Mouse (Mus musculus): ENCODE data around the gene Tbxas1. TPM values are rescaled to one million over a fixed set of nuclear protein-coding genes. Genes with fewer than 3 reads are reported as not detected.

The Tbxas1 gene
- polyA plus RNA-seq (2016; fragmentation: Nextera tagmentation; extraction: Ambion mirVana): 1.4 and 1.5 TPM in 2 replicates

DNA sequence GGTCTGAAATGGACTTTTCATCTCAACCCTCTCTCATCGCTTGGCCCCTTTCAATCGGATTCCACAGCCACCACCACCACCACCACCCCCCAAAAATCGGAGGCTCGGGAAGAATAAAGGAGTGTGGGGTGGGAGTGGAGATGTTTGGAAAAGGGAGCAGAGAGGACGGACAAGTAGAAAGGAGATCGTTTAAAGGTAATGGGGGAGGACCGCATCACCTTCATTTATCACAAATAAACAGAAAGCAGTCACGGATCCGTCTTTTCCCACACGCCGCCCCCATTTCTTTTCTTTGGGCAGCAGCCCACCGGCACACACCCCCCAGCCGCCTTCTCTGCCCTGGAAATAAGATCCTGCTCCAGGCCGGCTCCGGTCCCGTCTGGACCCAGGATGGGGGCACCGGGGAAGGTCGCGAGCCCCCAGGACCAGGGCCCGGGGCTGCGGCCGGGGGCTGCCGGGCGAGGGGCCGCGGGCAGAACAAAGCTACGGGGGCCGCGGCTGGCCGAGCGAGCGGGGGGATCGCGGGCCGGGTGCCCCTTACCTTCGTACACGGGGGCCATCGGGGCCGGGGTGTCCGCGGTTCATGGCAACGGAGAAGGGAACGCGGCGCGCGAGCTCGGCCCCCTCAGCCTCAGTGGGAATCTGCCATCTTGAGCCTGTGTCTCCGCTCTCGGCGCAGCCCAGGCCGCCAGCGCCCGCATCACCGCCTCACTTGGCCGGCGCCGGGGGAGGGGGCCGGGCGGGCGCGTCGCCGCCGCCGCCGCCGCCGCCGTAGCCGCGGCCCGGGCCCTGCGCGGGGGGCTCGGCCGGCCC lies at the start of gene Tbxas1:
Gene Tbxas1 (plus strand): TSS at position 147 of the 813 bp plus-strand sequence.
- no peaks in the 10 kb centered on the region for H3K36me3 ChIP-seq
- H3K4me3 ChIP-seq: peak within 1 kb of the TSS; percentile 99
- WGBS: 2% methylated on average over 77 of the region's 77 CpGs
- H3K9me3 ChIP-seq: no peaks in the 10 kb centered on the region
- peaks cover 4% of the 10 kb centered on the region; the same call in 1 of the 2 replicates for H3K27me3 ChIP-seq (ENCODE audit: insufficient read depth, poor library complexity, severe bottlenecking)
- peak; percentile 82 for DNase-seq (ENCODE audit: low spot score)
- H3K4me1 ChIP-seq: peaks cover 29% of the 10 kb centered on the region
- H3K27ac ChIP-seq: peak within 1 kb of the TSS; percentile 99

DNA sequence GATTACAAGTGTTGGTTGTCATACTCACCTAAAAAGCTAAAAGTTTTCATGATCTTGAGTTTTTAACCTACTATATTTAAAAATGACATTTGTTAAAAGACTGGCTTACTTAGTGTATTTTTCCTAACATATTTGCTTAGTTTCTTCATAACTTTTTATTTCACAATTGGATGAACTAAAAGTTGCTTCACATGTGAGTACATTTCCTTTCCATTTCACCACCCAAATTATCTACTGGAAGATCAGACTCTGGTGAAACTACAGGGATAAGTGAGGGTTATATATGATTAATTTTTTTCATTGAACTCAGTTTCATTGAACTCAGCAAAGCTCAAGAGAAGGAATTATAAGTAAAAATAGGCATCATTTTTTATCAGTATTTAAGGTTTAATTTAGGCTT lies 49.3 kb upstream of the Tbxas1 start:
- no peak for DNase-seq (ENCODE audit: low spot score)
- H3K4me1 ChIP-seq: peaks cover 50% of the 10 kb centered on the region
- no peak overlapping the region for H3K27ac ChIP-seq

DNA sequence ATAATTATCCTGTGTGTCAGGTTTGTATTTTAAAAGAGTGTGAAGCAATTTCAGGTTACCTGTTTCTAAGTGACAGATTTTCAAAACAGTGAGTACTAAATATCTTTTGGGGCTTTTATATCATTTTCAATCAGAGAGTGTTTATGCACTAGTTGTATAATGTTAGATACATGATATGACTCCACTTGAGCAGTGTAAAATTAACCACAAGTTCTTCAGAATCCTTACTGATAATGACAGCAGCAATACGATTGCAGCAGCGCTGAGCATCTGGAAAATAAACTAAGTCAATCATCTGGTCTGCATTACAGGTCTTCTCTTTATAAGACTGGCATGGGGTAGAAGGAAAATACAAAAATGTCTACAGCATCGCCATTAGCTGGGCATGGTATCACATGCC lies 48.3 kb upstream of the Tbxas1 start:
- 80% methylated on average over 3 of the region's 3 CpGs for WGBS
- H3K4me3 ChIP-seq: no peak overlapping the region

More for the DNA sequence above, 49.3 kb upstream of the Tbxas1 start:
- Histone ChIP-seq H3K36me3 (no peaks in the 10 kb centered on the region), H3K27me3 (ENCODE audit: insufficient read depth, poor library complexity, severe bottlenecking) (no peaks in the 10 kb centered on the region), H3K9me3 (no peaks in the 10 kb centered on the region), H3K4me3 (no peak overlapping the region)

DNA sequence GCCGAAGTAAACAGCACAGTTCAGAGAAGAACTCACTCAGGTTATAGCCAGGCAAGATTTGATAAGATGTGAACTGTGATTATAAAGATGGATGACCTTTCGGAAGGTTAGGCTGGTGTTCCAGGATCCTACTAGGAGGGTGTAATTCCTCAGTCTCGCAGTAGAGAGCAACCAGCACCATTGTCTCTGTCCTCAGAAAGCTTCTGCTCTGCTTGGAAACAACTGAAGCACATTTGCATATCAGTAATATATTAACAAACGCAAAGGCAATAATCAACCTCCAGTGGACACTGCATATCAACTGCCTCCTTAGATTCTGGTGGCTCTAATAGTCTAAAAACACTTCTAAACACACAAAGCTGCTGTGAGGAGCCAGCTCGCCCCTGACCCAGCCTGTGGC lies 47.8 kb upstream of the Tbxas1 start:
- no peak for DNase-seq (ENCODE audit: low spot score)
- Histone ChIP-seq H3K27ac (no peak overlapping the region), H3K4me3 (no peak overlapping the region), H3K36me3 (no peaks in the 10 kb centered on the region), H3K9me3 (no peaks in the 10 kb centered on the region), H3K27me3 (ENCODE audit: insufficient read depth, poor library complexity, severe bottlenecking) (no peaks in the 10 kb centered on the region), H3K4me1 (peaks cover 48% of the 10 kb centered on the region)
- WGBS: 75% methylated on average over 5 of the region's 5 CpGs

More for the DNA sequence above, 48.3 kb upstream of the Tbxas1 start:
- Histone ChIP-seq H3K9me3 (no peaks in the 10 kb centered on the region), H3K27ac (no peak overlapping the region), H3K4me1 (peaks cover 50% of the 10 kb centered on the region), H3K27me3 (ENCODE audit: insufficient read depth, poor library complexity, severe bottlenecking) (no peaks in the 10 kb centered on the region), H3K36me3 (no peaks in the 10 kb centered on the region)
- no peak for DNase-seq (ENCODE audit: low spot score)

DNA sequence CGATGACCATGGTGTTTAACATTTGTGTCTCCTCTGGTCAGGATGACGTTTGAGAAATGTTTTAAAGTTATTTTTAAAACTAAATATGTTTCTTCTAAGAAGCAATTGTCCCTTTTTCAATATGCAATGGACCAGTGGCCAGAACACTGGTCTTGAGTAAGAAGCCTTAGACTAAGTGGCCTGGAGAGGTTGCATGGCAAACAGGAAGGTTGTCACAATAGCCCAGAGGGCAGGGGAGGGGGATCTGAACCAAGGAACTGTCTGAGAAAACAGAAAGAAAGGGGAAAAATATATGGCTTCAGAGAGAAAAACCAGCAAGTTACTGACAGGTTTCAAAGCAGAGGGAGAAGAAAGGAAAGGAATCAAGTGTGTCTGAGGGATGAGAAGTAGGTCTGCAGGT lies 47.0 kb upstream of the Tbxas1 start:
- Histone ChIP-seq H3K36me3 (no peaks in the 10 kb centered on the region), H3K4me1 (peaks cover 53% of the 10 kb centered on the region), H3K27me3 (ENCODE audit: insufficient read depth, poor library complexity, severe bottlenecking) (no peaks in the 10 kb centered on the region), H3K9me3 (no peaks in the 10 kb centered on the region), H3K4me3 (no peak overlapping the region), H3K27ac (no peak overlapping the region)
- no peak for DNase-seq (ENCODE audit: low spot score)
- 88% methylated on average over 2 of the region's 2 CpGs for WGBS

DNA sequence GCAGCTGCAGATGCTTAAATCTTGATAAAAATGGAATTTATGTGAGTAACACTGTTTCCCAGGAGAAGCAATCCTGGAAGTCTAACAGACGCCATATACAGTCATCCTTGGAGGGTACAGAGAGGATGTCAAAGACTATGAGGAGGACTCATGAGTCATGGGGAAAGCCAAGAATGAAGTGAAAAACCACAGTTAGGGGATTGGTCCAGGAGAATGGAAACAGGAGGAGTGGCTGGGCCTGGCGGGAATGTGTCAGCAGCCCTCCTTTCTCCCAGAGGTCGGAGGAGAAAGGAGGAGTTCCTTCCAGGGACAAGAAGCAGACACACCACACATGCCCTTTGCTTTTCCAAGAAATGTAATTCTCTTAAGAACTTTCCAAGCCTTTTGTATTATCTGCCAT lies 45.8 kb upstream of the Tbxas1 start:
- H3K4me3 ChIP-seq: no peak overlapping the region
- peaks cover 53% of the 10 kb centered on the region for H3K4me1 ChIP-seq
- no peaks in the 10 kb centered on the region for H3K9me3 ChIP-seq
- no peaks in the 10 kb centered on the region for H3K27me3 ChIP-seq (ENCODE audit: insufficient read depth, poor library complexity, severe bottlenecking)
- DNase-seq (ENCODE audit: low spot score): no peak
- H3K27ac ChIP-seq: no peak overlapping the region
- no peaks in the 10 kb centered on the region for H3K36me3 ChIP-seq
- 49% methylated on average over 3 of the region's 3 CpGs for WGBS

DNA sequence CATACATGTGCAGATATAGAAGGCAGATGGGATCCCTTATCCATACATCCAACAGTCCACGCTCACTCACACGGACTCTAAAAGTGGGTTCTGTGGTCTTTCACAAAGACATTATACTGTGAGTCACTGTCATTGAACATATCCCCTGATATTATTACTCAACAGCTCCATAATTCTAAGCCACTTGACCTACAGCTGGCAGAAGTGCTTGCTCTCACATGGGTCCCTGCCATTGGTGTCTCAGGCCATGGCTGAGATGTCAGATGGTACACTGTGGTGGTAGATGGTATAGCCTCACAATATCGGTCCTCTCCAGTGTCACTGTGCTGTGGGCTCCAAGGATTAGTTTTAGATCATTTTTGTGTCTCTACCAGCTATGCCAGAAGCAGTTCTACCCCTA lies 41.5 kb upstream of the Tbxas1 start:
- H3K4me3 ChIP-seq: no peak overlapping the region
- peak overlapping the region; percentile 30; the same call in 1 of the 2 replicates for H3K27ac ChIP-seq
- H3K36me3 ChIP-seq: peaks cover 5% of the 10 kb centered on the region; the same call in 1 of the 2 replicates
- H3K9me3 ChIP-seq: no peaks in the 10 kb centered on the region
- no peaks in the 10 kb centered on the region for H3K27me3 ChIP-seq (ENCODE audit: insufficient read depth, poor library complexity, severe bottlenecking)
- DNase-seq (ENCODE audit: low spot score): no peak
- H3K4me1 ChIP-seq: peaks cover 67% of the 10 kb centered on the region
- 85% methylated on average over 3 of the region's 3 CpGs for WGBS

DNA sequence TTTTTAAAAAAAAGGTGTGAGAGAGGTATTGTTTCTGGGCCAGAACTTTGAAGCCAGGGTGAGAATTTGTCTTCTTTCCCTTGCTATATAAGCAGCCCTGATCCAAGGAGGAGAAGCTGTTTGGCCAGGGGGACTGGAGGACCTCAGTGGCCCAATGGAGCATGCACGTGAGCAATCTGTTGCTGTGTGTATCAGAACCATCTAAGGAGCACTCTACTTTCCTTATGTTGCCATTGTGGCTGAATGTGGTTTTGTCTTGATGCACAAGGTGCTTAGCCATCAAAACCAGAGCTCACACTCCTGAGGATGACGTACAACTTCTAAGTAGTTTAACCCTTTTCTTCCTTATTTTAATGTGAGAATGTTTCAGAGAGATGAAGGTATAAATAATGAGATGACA lies 40.5 kb upstream of the Tbxas1 start:
- peaks cover 63% of the 10 kb centered on the region for H3K4me1 ChIP-seq
- peaks cover 5% of the 10 kb centered on the region; the same call in 1 of the 2 replicates for H3K36me3 ChIP-seq
- no peak for DNase-seq (ENCODE audit: low spot score)
- H3K27me3 ChIP-seq (ENCODE audit: insufficient read depth, poor library complexity, severe bottlenecking): no peaks in the 10 kb centered on the region
- H3K4me3 ChIP-seq: no peak overlapping the region
- H3K9me3 ChIP-seq: no peaks in the 10 kb centered on the region
- peak overlapping the region; percentile 69 for H3K27ac ChIP-seq
- 65% methylated on average over 2 of the region's 2 CpGs for WGBS

DNA sequence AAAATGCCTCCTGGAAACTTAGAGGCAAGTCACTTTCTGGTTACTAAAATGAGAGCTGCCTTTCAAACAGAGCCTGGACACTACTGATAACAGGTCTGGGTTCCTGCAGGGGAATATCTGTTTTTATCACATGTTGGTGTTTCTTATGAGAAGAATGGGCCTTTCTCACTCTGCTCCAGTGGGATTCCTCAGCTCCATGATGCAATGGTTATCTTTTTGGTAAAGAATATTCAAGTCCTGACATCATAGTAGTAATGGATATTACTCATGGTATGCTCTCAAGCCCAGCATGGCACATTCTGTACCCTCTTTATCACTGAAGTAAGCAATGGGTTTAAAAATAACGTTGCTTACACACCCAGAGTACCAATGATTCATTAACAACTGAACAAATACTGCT lies 40.0 kb upstream of the Tbxas1 start:
- WGBS: 39% methylated on average over 1 of the region's 1 CpGs
- H3K36me3 ChIP-seq: peaks cover 5% of the 10 kb centered on the region; the same call in 1 of the 2 replicates
- H3K4me1 ChIP-seq: peaks cover 63% of the 10 kb centered on the region
- no peak overlapping the region for H3K4me3 ChIP-seq
- DNase-seq (ENCODE audit: low spot score): no peak
- no peaks in the 10 kb centered on the region for H3K9me3 ChIP-seq
- H3K27me3 ChIP-seq (ENCODE audit: insufficient read depth, poor library complexity, severe bottlenecking): no peaks in the 10 kb centered on the region
- no peak overlapping the region; the same call in 1 of the 2 replicates for H3K27ac ChIP-seq

DNA sequence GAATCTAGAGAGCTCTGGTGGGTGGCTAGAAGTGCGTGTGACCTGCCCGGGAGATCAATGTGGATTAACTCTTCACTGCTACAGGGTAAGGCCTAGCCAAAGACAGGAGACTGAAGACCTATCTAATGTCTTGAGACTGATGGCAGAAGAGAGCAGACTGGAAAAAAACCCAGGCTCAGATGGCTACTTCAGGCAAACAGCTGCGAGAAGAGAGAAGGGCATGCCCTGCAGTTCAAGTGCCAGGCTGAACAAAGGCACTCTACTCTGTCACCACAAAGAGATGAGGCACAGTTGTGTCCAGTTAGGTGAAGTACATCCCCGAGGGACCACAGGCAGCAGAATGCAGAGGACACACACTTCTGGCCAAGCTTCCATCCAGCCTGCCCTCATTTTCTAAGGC lies 37.1 kb upstream of the Tbxas1 start:
- Histone ChIP-seq H3K9me3 (no peaks in the 10 kb centered on the region), H3K4me3 (no peak overlapping the region), H3K36me3 (peaks cover 5% of the 10 kb centered on the region; the same call in 1 of the 2 replicates), H3K4me1 (peaks cover 67% of the 10 kb centered on the region), H3K27ac (no peak overlapping the region; the same call in 1 of the 2 replicates), H3K27me3 (ENCODE audit: insufficient read depth, poor library complexity, severe bottlenecking) (no peaks in the 10 kb centered on the region)
- WGBS: 65% methylated on average over 4 of the region's 4 CpGs
- DNase-seq (ENCODE audit: low spot score): no peak

DNA sequence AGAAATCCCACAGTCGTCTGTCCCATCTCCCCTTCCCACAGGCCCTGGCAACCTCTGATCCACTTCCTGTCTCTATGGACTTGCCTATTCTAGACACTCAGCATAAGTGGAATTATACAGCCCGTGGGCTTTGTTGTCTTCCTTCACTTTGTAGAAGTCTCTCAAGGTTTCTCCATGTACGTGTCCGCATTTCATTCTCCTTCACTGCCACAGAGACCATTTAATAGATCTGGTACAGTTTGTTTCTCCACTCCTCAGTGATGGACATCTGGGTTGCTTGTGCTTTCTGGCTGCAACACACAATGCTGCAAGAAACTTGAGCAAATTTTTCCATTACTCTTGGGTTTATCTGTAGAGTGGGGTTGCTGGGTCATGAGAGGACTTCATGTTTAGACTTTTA lies 35.3 kb upstream of the Tbxas1 start:
- no peaks in the 10 kb centered on the region for H3K9me3 ChIP-seq
- H3K36me3 ChIP-seq: peaks cover 5% of the 10 kb centered on the region; the same call in 1 of the 2 replicates
- no peaks in the 10 kb centered on the region for H3K27me3 ChIP-seq (ENCODE audit: insufficient read depth, poor library complexity, severe bottlenecking)
- no peak overlapping the region for H3K4me3 ChIP-seq
- H3K27ac ChIP-seq: no peak overlapping the region
- WGBS: 66% methylated on average over 4 of the region's 4 CpGs
- H3K4me1 ChIP-seq: peaks cover 60% of the 10 kb centered on the region
- no peak for DNase-seq (ENCODE audit: low spot score)

DNA sequence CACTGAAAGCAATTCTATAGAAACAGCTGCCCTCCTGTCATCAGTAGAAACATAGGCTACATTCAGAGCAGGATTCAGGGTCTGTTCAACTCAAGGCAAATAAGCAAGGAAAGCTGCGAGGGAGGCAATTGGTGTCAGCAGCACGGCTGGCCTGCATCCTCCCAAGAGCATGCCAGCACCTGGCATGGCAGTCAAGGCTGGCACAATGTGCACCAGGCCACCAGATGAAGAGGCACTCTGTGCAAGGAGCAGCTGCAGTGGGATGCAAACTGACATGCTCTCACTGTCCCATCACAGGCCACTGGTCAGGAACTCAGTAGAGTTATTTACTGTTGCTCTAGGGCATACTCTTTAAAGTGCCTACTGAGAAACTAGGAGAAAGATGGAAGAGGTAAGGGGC lies 34.8 kb upstream of the Tbxas1 start:
- no peaks in the 10 kb centered on the region for H3K9me3 ChIP-seq
- DNase-seq (ENCODE audit: low spot score): no peak
- no peak overlapping the region for H3K4me3 ChIP-seq
- 87% methylated on average over 2 of the region's 2 CpGs for WGBS
- no peaks in the 10 kb centered on the region for H3K27me3 ChIP-seq (ENCODE audit: insufficient read depth, poor library complexity, severe bottlenecking)
- H3K27ac ChIP-seq: no peak overlapping the region
- peaks cover 5% of the 10 kb centered on the region; the same call in 1 of the 2 replicates for H3K36me3 ChIP-seq
- peaks cover 60% of the 10 kb centered on the region for H3K4me1 ChIP-seq

DNA sequence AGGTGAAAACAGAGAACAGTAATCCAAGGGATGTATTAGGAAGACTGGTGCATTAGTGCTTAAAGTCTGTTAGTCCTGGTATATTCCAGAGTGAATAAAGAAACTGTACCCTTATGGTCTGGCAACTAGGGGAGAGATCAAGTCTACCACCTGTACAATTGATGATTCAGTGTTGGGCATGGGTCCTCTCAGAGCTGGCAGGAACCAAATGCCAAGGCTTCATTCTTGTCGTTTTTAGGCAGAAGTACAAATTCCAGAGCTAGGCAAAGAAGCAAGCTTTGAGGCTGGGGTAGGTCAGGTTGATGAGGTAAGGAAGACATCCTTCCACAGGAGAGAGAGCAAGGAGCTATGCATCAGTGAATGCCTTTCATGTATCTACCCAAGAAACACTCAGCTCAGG lies 34.4 kb upstream of the Tbxas1 start:
- Histone ChIP-seq H3K9me3 (no peaks in the 10 kb centered on the region), H3K27ac (0 out of 2 replicates have a peak overlapping the region, but pooled peaks have one; percentile 24), H3K36me3 (peaks cover 5% of the 10 kb centered on the region; the same call in 1 of the 2 replicates), H3K4me1 (peaks cover 60% of the 10 kb centered on the region), H3K27me3 (ENCODE audit: insufficient read depth, poor library complexity, severe bottlenecking) (no peaks in the 10 kb centered on the region), H3K4me3 (no peak overlapping the region)
- no peak for DNase-seq (ENCODE audit: low spot score)
- WGBS: 77% methylated on average over 1 of the region's 1 CpGs

All from heart, embryonic 10.5 days (tissue).